Mouse (Mus musculus): ENCODE data around the gene Kdm4d. TPM values are rescaled to one million over a fixed set of nuclear protein-coding genes. Genes with fewer than 3 reads are reported as not detected.
"Not testable (repeated sequence)": the region's sequence is repeated elsewhere in the genome, so short reads cannot be mapped to it uniquely, and the experiment has no call there.

Kdm4d gene
- total and polyA plus RNA-seq, 3 experiments = not detected

- no peak for TF ChIP-seq EP300 (IDR thresholded peaks at IDR 0.05; ENCODE audit: insufficient read depth, low read depth, low read length)
- TF ChIP-seq POLR2A (IDR thresholded peaks at IDR 0.05; ENCODE audit: insufficient read depth, low read depth, low read length) = no peak
- no peak for TF ChIP-seq CTCF (IDR thresholded peaks at IDR 0.05)
- H3K9ac ChIP-seq (ENCODE audit: low read depth, low read length) = no peak overlapping the region
- 77% methylated on average over 3 of the region's 3 CpGs for WGBS
- no peak for DNase-seq
- H3K27me3 ChIP-seq (ENCODE audit: control insufficient read depth, insufficient read depth, low read length) = no peaks in the 10 kb centered on the region
- intact Hi-C loops (cut with DNase I) = no loop called here
- no peaks in the 10 kb centered on the region for H3K79me2 ChIP-seq (replicated peaks; ENCODE audit: control insufficient read depth, insufficient read depth, low read length)
- H3K4me1 ChIP-seq (ENCODE audit: control insufficient read depth, insufficient read depth, low read length) = no peaks in the 10 kb centered on the region
- H3K36me3 ChIP-seq (ENCODE audit: control insufficient read depth, insufficient read depth, low read length) = no peaks in the 10 kb centered on the region
- H3K27ac ChIP-seq = no peak overlapping the region
- H3K4me3 ChIP-seq = no peak overlapping the region
Measured at GRCm38 (mm10) chr9:14518105-14518504, 17.8 kb upstream of the Kdm4d start.

GRCm38 (mm10) chr9:14517296-14517695, 17.0 kb upstream of the Kdm4d start:
- no peak for TF ChIP-seq EP300 (IDR thresholded peaks at IDR 0.05; ENCODE audit: insufficient read depth, low read depth, low read length)
- no peak for TF ChIP-seq CTCF (IDR thresholded peaks at IDR 0.05)
- no peak for TF ChIP-seq POLR2A (IDR thresholded peaks at IDR 0.05; ENCODE audit: insufficient read depth, low read depth, low read length)
- Histone ChIP-seq H3K79me2 (replicated peaks; ENCODE audit: control insufficient read depth, insufficient read depth, low read length) (no peaks in the 10 kb centered on the region), H3K36me3 (ENCODE audit: control insufficient read depth, insufficient read depth, low read length) (no peaks in the 10 kb centered on the region), H3K4me1 (ENCODE audit: control insufficient read depth, insufficient read depth, low read length) (no peaks in the 10 kb centered on the region), H3K27ac (no peak overlapping the region), H3K9ac (ENCODE audit: low read depth, low read length) (no peak overlapping the region), H3K4me3 (no peak overlapping the region), H3K27me3 (ENCODE audit: control insufficient read depth, insufficient read depth, low read length) (no peaks in the 10 kb centered on the region)
- 63% methylated on average over 1 of the region's 1 CpGs for WGBS
- DNase-seq = no peak
- intact Hi-C loops (cut with DNase I) = no loop called here

- no peak for TF ChIP-seq POLR2A (IDR thresholded peaks at IDR 0.05; ENCODE audit: insufficient read depth, low read depth, low read length)
- TF ChIP-seq EP300 (IDR thresholded peaks at IDR 0.05; ENCODE audit: insufficient read depth, low read depth, low read length) = 0 out of 2 replicates have a peak, but pooled peaks have one; percentile 48
- TF ChIP-seq CTCF (IDR thresholded peaks at IDR 0.05) = peak; percentile 72
- H3K27me3 ChIP-seq (ENCODE audit: control insufficient read depth, insufficient read depth, low read length) = no peaks in the 10 kb centered on the region
- intact Hi-C loops (cut with DNase I) = loop anchor here (2.0 kb wide), 1 partner anchor 186 kb away; no protein-coding TSS in a partner anchor
- H3K27ac ChIP-seq = no peak overlapping the region
- peak; percentile 13 to 23 for DNase-seq
- no peaks in the 10 kb centered on the region; the same call in 1 of the 2 replicates for H3K36me3 ChIP-seq (ENCODE audit: control insufficient read depth, insufficient read depth, low read length)
- H3K79me2 ChIP-seq (replicated peaks; ENCODE audit: control insufficient read depth, insufficient read depth, low read length) = no peaks in the 10 kb centered on the region
- H3K4me1 ChIP-seq (ENCODE audit: control insufficient read depth, insufficient read depth, low read length) = no peaks in the 10 kb centered on the region
- 66% methylated on average over 9 of the region's 9 CpGs for WGBS
- H3K9ac ChIP-seq (ENCODE audit: low read depth, low read length) = no peak overlapping the region
- no peak overlapping the region for H3K4me3 ChIP-seq
Measured at GRCm38 (mm10) chr9:14512633-14513445, 12.6 kb upstream of the Kdm4d start.

GRCm38 (mm10) chr9:14500916-14501424, 688 bp upstream of the Kdm4d start:
- intact Hi-C loops (cut with DNase I) = loop anchor here (5.0 to 10.0 kb wide), 2 partner anchors 224 to 284 kb away; partner anchors contain the start of genes Ankrd49, Mre11a and Sesn3
- H3K9ac ChIP-seq (ENCODE audit: low read depth, low read length) = peak overlapping the region; percentile 96
- WGBS = 2% methylated on average over 10 of the region's 10 CpGs
- DNase-seq = no peak
- H3K27ac ChIP-seq = peak overlapping the region; percentile 69
- H3K4me3 ChIP-seq = peak overlapping the region; percentile 61
- H3K79me2 ChIP-seq (replicated peaks; ENCODE audit: control insufficient read depth, insufficient read depth, low read length) = peaks cover 2% of the 10 kb centered on the region
- H3K36me3 ChIP-seq (ENCODE audit: control insufficient read depth, insufficient read depth, low read length) = peaks cover 7% of the 10 kb centered on the region
- no peaks in the 10 kb centered on the region for H3K4me1 ChIP-seq (ENCODE audit: control insufficient read depth, insufficient read depth, low read length)
- no peaks in the 10 kb centered on the region for H3K27me3 ChIP-seq (ENCODE audit: control insufficient read depth, insufficient read depth, low read length)
- TF ChIP-seq CTCF (IDR thresholded peaks at IDR 0.05) (no peak), EP300 (IDR thresholded peaks at IDR 0.05; ENCODE audit: insufficient read depth, low read depth, low read length) (no peak), POLR2A (IDR thresholded peaks at IDR 0.05; ENCODE audit: insufficient read depth, low read depth, low read length) (no peak)

GRCm38 (mm10) chr9:14498896-14499705, 1.2 kb downstream of the Kdm4d start:
- TF ChIP-seq POLR2A (IDR thresholded peaks at IDR 0.05; ENCODE audit: insufficient read depth, low read depth, low read length) = no peak
- no peak for TF ChIP-seq EP300 (IDR thresholded peaks at IDR 0.05; ENCODE audit: insufficient read depth, low read depth, low read length)
- TF ChIP-seq CTCF (IDR thresholded peaks at IDR 0.05) = no peak
- Histone ChIP-seq H3K4me1 (ENCODE audit: control insufficient read depth, insufficient read depth, low read length) (no peaks in the 10 kb centered on the region), H3K36me3 (ENCODE audit: control insufficient read depth, insufficient read depth, low read length) (peaks cover 4% of the 10 kb centered on the region), H3K27me3 (ENCODE audit: control insufficient read depth, insufficient read depth, low read length) (no peaks in the 10 kb centered on the region), H3K27ac (no peak overlapping the region), H3K79me2 (replicated peaks; ENCODE audit: control insufficient read depth, insufficient read depth, low read length) (peaks cover 2% of the 10 kb centered on the region), H3K4me3 (no peak overlapping the region), H3K9ac (ENCODE audit: low read depth, low read length) (no peak overlapping the region)
- WGBS = 74% methylated on average over 4 of the region's 4 CpGs
- no peak for DNase-seq
- intact Hi-C loops (cut with DNase I) = loop anchor here (5.0 kb wide), 1 partner anchor 117 kb away; the partner anchor contains the start of gene Endod1

GRCm38 (mm10) chr9:14463668-14464067, 36.6 kb downstream of the Kdm4d start:
- H3K4me3 ChIP-seq; H3K27ac ChIP-seq; DNase-seq; H3K9ac ChIP-seq (ENCODE audit: low read depth, low read length); H3K36me3 ChIP-seq (ENCODE audit: control insufficient read depth, insufficient read depth, low read length); intact Hi-C loops (cut with DNase I); H3K4me1 ChIP-seq (ENCODE audit: control insufficient read depth, insufficient read depth, low read length); H3K27me3 ChIP-seq (ENCODE audit: control insufficient read depth, insufficient read depth, low read length); H3K79me2 ChIP-seq (replicated peaks; ENCODE audit: control insufficient read depth, insufficient read depth, low read length): not testable (repeated sequence)
- 71% methylated on average over 12 of the region's 12 CpGs for WGBS

- WGBS = 68% methylated on average over 1 of the region's 1 CpGs
- H3K79me2 ChIP-seq (replicated peaks; ENCODE audit: control insufficient read depth, insufficient read depth, low read length); H3K36me3 ChIP-seq (ENCODE audit: control insufficient read depth, insufficient read depth, low read length); intact Hi-C loops (cut with DNase I); H3K9ac ChIP-seq (ENCODE audit: low read depth, low read length); H3K4me3 ChIP-seq; H3K27me3 ChIP-seq (ENCODE audit: control insufficient read depth, insufficient read depth, low read length); H3K27ac ChIP-seq; DNase-seq; H3K4me1 ChIP-seq (ENCODE audit: control insufficient read depth, insufficient read depth, low read length): not testable (repeated sequence)
Measured at GRCm38 (mm10) chr9:14462536-14462935, 37.7 kb downstream of the Kdm4d start.
